ENCODE assay signal across 11 mouse cellular contexts in the genomic region with DNA sequence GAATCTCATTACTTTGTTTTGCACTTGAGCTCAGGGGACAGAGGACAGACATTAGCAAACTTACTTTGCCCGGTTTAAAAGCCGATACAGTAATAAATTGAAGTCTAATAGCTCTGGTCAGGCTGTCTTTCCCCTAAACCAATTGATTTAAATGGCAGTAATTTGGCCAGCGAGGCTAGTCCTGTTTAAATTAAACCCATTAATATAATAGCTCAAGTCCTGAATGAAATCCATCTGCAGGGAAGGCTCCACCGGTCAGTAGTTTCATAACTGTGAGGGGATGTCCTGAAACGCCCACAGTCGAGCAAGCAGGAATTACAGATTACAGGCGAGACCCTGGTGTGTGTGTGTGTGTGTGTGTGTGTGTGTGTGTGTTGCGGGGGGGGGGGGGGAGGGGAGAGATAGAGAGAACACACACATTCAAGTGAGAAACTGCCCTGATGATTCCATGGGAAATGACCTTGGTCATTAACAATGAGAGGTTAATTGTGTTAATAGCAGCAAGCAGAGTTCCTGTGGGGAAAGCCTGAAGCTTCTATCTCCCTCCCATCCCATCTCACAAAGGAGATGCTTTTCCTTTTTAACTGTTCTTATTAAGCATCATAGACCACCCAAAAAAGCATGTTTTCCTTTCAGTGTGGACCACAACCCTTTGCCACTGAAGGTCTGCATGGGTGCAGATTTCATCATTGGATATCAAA.
DNase-seq lines count a peak whose midpoint lies in the region; ATAC-seq and TF ChIP-seq lines count a peak whose summit lies in the region.
"Had no signal": no experiment of that assay in that cellular context is flagged by ENCODE, and none has a peak within 500 bp of the region (broad histone marks: within the 10 kb centered on the region; RNA-seq: fewer than 3 reads in every experiment).

No protein-coding gene starts in this region.

- no peaks in the 10 kb centered on the region for H3K36me3 ChIP-seq in kidney, postnatal 0 days (ENCODE audit: insufficient read depth, low read length)
- no peaks in the 10 kb centered on the region for H3K36me3 ChIP-seq in forebrain, embryonic 12.5 days (replicated peaks)
- H3K36me3 ChIP-seq in limb, embryonic 11.5 days (ENCODE audit: control insufficient read depth, insufficient read depth, low read length): no peaks in the 10 kb centered on the region
- no peaks in the 10 kb centered on the region for H3K36me3 ChIP-seq in neural tube, embryonic 14.5 days (ENCODE audit: control insufficient read depth, insufficient read depth, low read length)

- TF ChIP-seq CTCF in kidney, postnatal 0 days (IDR thresholded peaks at IDR 0.05; ENCODE audit: low read depth): no peak

- H3K9me3 ChIP-seq in kidney, postnatal 0 days (replicated peaks; ENCODE audit: low read length): no peaks in the 10 kb centered on the region
- no peaks in the 10 kb centered on the region for H3K9me3 ChIP-seq in forebrain, embryonic 12.5 days
- H3K9me3 ChIP-seq in limb, embryonic 11.5 days (ENCODE audit: control insufficient read depth, low read length): no peaks in the 10 kb centered on the region
- H3K9me3 ChIP-seq in neural tube, embryonic 14.5 days (ENCODE audit: control insufficient read depth, low read length): no peaks in the 10 kb centered on the region

- H3K27me3 ChIP-seq in kidney, postnatal 0 days (ENCODE audit: insufficient read depth, low read length): 0 out of 2 replicates have a peak, but pooled peaks cover 8% of the 10 kb centered on the region
- H3K27me3 ChIP-seq in forebrain, embryonic 12.5 days: peaks cover 29% of the 10 kb centered on the region
- peaks cover 4% of the 10 kb centered on the region for H3K27me3 ChIP-seq in limb, embryonic 11.5 days (ENCODE audit: control insufficient read depth, insufficient read depth, low read length)
- H3K27me3 ChIP-seq in neural tube, embryonic 14.5 days (ENCODE audit: control insufficient read depth, insufficient read depth, low read length): peaks cover 5% of the 10 kb centered on the region; the same call in 1 of the 2 replicates

- H3K27ac ChIP-seq in kidney, postnatal 0 days: no peak overlapping the region
- peak overlapping the region; percentile 46 for H3K27ac ChIP-seq in forebrain, embryonic 12.5 days
- no peak overlapping the region for H3K27ac ChIP-seq in limb, embryonic 11.5 days (replicated peaks; ENCODE audit: low read depth, low read length)
- H3K27ac ChIP-seq in neural tube, embryonic 14.5 days (ENCODE audit: low read depth, low read length): peak overlapping the region; percentile 17; the same call in 1 of the 2 replicates
- H3K27ac ChIP-seq: macrophage had no signal

- DNase-seq in kidney, postnatal 0 days (ENCODE audit: low spot score): peak; percentile 29
- no peak for DNase-seq in kidney, postnatal 36 days
- peak; percentile 46 for DNase-seq in limb, embryonic 11.5 days (ENCODE audit: low spot score)
- no peak for DNase-seq in cerebellum, postnatal 10 days
- DNase-seq in kidney, adult 8-10 months: no peak
- DNase-seq in cerebellum, postnatal 36 days: no peak
- DNase-seq: heart, postnatal 10 days; thymus, postnatal 25 days had no signal

- peaks cover 18% of the 10 kb centered on the region for H3K4me1 ChIP-seq in kidney, postnatal 0 days (replicated peaks; ENCODE audit: insufficient read depth, low read length)
- H3K4me1 ChIP-seq in forebrain, embryonic 12.5 days: peaks cover 47% of the 10 kb centered on the region
- peaks cover 10% of the 10 kb centered on the region; the same call in 1 of the 2 replicates for H3K4me1 ChIP-seq in limb, embryonic 11.5 days (ENCODE audit: control insufficient read depth, insufficient read depth, low read length)
- H3K4me1 ChIP-seq in neural tube, embryonic 14.5 days (ENCODE audit: control insufficient read depth, insufficient read depth, low read length): peaks cover 24% of the 10 kb centered on the region

- H3K9ac ChIP-seq in kidney, postnatal 0 days (ENCODE audit: low read depth, low read length): no peak overlapping the region
- H3K9ac ChIP-seq in forebrain, embryonic 12.5 days: no peak overlapping the region
- H3K9ac ChIP-seq in limb, embryonic 11.5 days (ENCODE audit: low read length): no peak overlapping the region
- H3K9ac ChIP-seq in neural tube, embryonic 14.5 days (replicated peaks; ENCODE audit: low read depth, low read length): no peak overlapping the region

- WGBS in kidney, postnatal 0 days: 7% methylated on average over 7 of the region's 8 CpGs
- 5% methylated on average over 6 of the region's 8 CpGs for WGBS in forebrain, embryonic 12.5 days
- 7% methylated on average over 7 of the region's 8 CpGs for WGBS in limb, embryonic 11.5 days
- 4% methylated on average over 7 of the region's 8 CpGs for WGBS in neural tube, embryonic 14.5 days

- no peak overlapping the region for H3K4me3 ChIP-seq in kidney, postnatal 0 days (replicated peaks; ENCODE audit: low read depth, low read length)
- no peak overlapping the region for H3K4me3 ChIP-seq in forebrain, embryonic 12.5 days (replicated peaks)
- no peak overlapping the region for H3K4me3 ChIP-seq in limb, embryonic 11.5 days (ENCODE audit: low read depth, low read length)
- H3K4me3 ChIP-seq in neural tube, embryonic 14.5 days (ENCODE audit: low read depth, low read length): no peak overlapping the region

- H3K4me2 ChIP-seq in kidney, postnatal 0 days (ENCODE audit: low read length): no peak overlapping the region; the same call in 1 of the 2 replicates
- H3K4me2 ChIP-seq in forebrain, embryonic 12.5 days: peak overlapping the region; percentile 46
- peak overlapping the region; percentile 47; the same call in 1 of the 2 replicates for H3K4me2 ChIP-seq in limb, embryonic 11.5 days (ENCODE audit: low read depth, severe bottlenecking)
- H3K4me2 ChIP-seq in neural tube, embryonic 14.5 days (ENCODE audit: low read depth, low read length): no peak overlapping the region; the same call in 1 of the 2 replicates

- no peak for ATAC-seq in kidney, postnatal 0 days (replicated peaks; ENCODE audit: low FRiP score, low read depth)
- ATAC-seq in forebrain, embryonic 12.5 days (ENCODE audit: low FRiP score): no peak
- no peak for ATAC-seq in limb, embryonic 11.5 days (ENCODE audit: insufficient number of reproducible peaks, low FRiP score, low TSS enrichment, low read depth)
- no peak for ATAC-seq in neural tube, embryonic 14.5 days (ENCODE audit: low read depth)

Comparison
In these comparisons a context has a peak if more than half of its experiments do, and no peak if none do; other contexts are left out.
1. DNase-seq: peak in kidney, postnatal 0 days (single experiment) and limb, embryonic 11.5 days (single experiment); none in kidney, postnatal 36 days (0 of 2), cerebellum, postnatal 10 days (0 of 2), kidney, adult 8-10 months (0 of 2) and cerebellum, postnatal 36 days (0 of 2).
2. H3K27ac ChIP-seq: peak in forebrain, embryonic 12.5 days (single experiment) and neural tube, embryonic 14.5 days (single experiment); none in kidney, postnatal 0 days (single experiment) and limb, embryonic 11.5 days (single experiment).
3. H3K4me2 ChIP-seq: peak in forebrain, embryonic 12.5 days (single experiment) and limb, embryonic 11.5 days (single experiment); none in kidney, postnatal 0 days (single experiment) and neural tube, embryonic 14.5 days (single experiment).